Mouse (Mus musculus): ENCODE data around the gene Cmc1. TPM values are rescaled to one million over a fixed set of nuclear protein-coding genes. Genes with fewer than 3 reads are reported as not detected.

Cmc1 gene
- total RNA-seq, 4 experiments from 2014 or later, result 25.0 to 29.6 (median 26.9) TPM

DNA sequence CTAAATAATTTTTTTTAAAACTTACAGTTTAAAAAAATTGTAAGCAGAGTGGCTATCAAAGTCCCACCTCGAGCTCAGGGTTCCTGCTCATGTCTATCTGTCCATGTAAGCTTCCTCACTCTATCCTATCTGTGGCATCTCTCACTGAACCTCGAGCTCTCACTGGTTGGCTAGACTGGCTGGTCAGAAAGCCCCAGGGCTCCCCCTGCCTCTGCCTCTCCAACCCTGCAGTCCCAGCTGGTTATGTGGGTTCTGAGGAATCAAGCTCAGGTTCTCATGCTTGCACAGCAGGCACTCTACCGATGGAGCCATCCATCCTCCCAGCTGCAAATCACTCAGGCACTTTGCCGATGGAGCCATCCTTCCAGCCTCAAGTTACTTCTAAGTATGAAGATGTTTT lies 120.5 kb downstream of the Cmc1 start:
- DNase-seq, result no peak

GRCm38 (mm10) chr9:118024966-118025365 lies 125.0 kb downstream of the Cmc1 start:
- no peak for DNase-seq

Other genes starting within 250 kb of the Cmc1 start
- gene Azi2, start 109.7 kb downstream of the Cmc1 start, total RNA-seq (2022), result 10 to 100 TPM; 75.5 to 83.1 (median 80.1) TPM